Mouse (Mus musculus): ENCODE measurements around the gene Sgo1.
"Not testable (repeated sequence)": the region's sequence is repeated elsewhere in the genome, so short reads cannot be mapped to it uniquely, and the experiment has no call there.

Sgo1 gene

DNA sequence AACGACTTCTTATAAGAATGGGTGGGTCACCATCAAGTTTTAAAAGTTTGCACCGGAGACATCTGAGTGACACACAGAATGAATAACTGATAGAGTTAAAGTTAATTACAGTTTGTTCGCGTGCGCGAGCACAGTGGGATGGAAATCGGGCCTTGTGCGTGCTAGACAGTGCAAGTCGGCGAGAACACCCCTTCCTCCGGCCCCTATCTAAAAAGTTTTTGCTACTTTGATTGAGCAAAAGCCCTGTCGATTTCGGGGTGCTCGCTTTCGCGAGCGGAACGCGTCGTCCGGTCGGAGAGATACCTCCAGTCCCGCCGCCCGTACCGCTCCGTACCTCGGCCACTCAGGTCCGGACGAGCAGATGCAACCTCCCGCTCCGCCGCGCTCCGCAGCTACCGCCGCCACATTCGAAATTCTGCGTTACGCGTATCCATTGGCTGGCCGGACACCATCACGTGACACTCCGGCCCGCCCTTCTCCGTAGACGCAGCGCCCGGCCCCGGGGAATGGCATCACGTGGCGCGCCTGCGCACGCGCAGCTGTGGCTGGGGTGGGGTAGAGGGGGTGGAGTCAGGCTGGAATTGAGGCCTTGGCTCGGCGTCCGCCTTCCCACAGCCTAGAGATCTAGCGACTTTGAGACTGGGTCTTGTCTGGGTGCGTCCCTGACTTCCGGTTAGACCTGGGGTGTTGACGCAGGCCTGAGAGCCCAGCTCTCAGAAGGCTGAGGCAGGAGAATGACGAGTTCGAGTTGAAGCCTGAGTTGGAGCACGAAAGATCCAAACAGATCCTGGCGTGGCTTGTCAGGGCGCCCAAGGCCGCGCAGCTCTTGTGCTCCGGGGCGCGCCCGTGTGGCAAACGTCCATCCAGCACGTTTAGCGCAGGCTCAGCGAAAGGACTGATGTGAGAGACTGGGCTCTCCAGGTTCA lies at the start of gene Sgo1:
Gene Sgo1, minus strand, starts transcription at position 457 of the 926 bp plus-strand sequence.
- peak; percentile 98 for DNase-seq

DNA sequence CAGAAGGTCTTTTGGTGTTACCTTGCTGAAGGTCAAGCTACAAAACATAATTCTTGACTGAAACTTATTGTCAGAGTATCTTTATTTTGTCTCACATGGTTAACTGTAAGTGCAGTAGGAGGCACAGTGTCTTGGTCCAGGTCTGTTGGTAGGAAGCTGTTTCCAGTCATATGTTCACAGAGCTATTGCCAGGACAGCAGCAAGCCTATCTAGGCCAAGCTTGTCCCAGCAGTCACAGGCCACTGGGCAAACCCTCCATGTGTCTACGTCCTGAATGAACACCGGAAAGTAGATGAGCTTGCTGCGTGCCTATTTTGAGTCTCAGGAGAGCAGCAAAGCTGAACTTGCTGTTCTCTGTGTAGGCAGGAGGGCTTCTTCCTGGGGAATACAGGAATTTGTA lies 29.8 kb upstream of the Sgo1 start:
- not testable (repeated sequence) for DNase-seq

DNA sequence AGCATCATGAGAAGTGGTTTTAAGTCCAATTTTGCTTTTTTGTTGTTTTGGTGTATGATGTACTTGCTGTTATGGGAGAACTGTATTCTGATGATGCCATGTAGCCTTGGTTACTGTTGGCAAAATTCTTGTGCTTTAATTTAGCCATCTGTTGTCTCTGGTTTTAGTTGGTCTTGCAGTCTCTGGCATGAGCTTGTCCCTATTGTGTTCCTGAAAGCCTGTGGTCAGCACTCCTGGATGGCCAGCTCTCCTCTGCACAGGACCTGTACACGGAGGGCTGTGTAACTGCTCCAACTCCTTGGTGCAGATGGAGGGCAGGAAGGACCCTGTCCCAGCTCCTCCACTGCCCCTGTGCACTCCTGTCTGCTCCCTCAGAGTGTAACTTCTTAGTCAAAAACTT lies 29.3 kb upstream of the Sgo1 start:
- no peak for DNase-seq

DNA sequence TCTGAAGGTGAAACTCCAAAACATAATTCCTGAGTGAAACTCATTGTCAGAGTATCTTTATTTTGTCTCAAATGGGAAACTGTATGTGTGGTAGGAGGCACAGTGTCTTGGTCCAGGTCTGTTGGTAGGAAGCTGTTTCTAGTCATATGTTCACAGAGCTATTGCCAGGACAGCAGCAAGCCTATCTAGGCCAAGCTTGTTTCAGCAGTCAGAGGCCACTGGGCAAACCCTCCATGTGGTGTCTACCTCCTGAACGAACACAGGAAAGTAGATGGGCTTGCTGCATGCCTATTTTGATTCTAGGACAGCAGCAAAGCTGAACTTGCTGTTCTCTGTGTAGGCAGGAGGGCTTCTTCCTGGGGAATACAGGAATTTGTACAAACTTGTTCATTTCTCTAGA lies 26.0 kb upstream of the Sgo1 start:
- DNase-seq = not testable (repeated sequence)

DNA sequence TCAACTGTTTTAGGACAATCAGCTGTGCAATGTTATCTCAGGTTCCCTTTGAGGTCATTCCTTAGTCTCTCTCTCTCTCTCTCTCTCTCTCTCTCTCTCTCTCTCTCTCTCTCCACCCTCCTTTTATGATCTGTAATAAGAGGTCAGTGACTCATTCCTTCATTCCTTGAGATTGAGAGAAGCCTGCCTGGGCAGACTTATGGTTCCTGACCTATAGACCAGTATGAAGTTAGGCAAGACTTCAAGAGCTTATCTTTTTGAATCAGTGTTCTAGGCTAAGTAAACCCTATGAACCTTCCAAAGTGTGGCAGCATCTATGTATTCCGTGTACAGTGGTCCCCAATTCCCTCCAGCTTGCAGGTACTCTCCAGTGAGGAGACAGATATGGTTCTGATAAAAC lies 25.3 kb upstream of the Sgo1 start:
- DNase-seq = no peak

DNA sequence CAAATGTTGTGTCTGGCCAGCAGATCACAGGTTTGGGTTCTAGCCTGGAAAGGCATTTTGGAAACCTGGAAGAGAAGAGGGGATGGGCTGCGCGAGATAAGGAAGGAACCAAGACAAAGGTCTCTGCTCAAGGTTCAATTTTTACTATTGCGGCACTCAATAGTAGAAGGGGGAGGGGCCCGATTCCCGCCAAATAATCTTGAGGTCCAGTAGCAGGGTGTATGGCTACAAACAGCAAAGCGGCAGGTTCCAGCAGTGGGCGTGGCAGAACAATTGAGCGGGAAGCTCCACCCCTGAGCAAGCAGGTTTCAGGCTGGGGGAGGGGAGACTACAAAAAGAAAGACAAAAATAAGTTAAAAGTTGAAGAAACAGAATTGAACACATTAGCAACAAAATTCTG lies 8.4 kb upstream of the Sgo1 start:
- DNase-seq = not testable (repeated sequence)

DNA sequence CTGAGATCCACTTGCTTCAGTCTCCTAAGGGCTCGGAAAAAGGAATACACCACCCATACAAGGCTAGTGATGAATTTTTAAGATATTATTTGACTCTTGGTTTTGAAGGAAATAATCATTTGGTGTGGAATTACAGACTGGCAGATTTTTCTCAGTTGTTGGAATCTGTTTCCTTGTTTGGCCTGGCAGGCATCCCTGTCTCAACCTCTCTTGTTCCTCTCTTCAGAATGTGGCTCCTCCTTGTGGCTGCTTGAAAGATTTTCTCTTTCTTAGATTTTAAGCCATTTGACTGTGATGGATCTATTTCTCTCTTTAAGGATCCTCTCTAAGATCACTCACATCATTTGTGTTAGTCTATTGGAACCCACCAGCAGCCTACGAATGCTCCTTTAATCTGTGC lies 4.9 kb upstream of the Sgo1 start:
- peak; percentile 56 for DNase-seq

DNA sequence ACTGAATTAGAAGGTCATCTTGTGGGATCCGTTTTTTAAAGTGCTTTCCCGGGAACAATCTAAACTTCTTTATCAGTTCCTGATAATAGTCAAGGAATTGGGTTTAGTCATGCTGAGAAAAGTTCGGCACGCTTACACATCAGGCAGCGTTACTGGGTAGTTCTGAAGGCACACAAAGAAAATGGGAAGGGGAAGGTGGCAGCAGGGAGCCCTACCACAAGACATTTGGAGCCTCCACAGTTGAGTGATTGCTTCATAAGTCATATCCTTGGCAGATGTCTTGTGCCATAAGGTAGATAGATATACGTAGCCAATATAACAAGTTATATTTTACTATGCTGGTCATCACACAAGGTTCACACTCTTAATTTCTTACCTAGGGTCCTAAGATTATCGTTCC lies 813 bp upstream of the Sgo1 start:
- no peak for DNase-seq

DNA sequence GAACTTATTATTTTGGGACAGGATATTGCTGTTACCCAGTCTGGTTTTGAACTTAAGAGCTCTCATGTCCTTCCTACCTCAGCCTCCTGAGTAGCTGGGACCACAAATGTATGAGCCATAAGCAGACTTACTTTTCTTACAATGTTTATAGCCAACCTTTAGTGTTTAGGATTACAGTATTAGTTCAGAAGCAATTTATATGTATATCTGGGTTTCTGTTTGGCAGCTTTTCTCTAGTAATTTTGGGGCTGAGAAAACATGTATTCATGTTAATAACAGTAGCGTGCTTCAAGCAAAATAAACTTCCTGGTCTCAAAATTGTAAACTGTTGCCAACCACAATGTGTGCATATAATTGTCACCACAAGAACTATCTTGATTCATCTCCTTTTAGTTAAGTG lies 812 bp downstream of the Sgo1 start:
- no peak for DNase-seq

DNA sequence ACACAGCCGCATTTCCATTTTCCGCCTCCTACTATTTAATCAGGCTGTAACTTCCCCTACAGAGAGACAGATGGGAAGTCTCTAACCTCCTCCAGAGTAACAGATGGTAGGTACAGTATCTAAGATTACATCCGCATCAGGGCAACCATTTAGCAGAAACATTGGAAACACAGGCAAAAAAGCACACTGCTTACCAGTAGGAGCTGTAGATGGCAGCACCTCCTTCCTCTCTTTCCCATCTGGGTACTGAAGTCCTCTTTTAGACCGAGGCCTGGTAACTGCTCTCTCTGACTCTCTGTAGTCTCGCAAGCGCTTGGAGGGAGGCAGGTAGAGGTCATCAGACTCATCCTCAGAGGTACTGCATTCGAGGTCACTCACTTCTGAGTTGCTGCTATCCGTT lies 10.4 kb downstream of the Sgo1 start:
- DNase-seq = peak; percentile 44

DNA sequence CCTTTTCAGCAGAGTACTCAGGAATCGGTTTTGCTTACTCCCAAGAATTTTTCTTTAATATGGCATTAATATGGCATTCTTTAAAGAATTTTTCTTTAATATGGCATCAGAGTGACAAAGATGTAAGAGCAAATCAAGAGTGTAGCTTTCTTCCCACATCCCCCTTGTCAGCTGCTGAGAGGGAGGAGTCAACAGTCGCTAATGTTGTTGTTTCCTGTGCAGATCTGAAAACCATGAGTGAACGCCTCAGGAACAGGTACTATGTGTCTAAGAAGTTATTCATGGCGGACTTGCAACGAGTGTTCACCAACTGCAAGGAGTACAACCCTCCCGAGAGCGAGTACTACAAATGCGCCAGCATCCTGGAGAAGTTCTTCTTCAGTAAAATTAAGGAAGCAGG lies 18.7 kb downstream of the Sgo1 start:
- no peak for DNase-seq

DNA sequence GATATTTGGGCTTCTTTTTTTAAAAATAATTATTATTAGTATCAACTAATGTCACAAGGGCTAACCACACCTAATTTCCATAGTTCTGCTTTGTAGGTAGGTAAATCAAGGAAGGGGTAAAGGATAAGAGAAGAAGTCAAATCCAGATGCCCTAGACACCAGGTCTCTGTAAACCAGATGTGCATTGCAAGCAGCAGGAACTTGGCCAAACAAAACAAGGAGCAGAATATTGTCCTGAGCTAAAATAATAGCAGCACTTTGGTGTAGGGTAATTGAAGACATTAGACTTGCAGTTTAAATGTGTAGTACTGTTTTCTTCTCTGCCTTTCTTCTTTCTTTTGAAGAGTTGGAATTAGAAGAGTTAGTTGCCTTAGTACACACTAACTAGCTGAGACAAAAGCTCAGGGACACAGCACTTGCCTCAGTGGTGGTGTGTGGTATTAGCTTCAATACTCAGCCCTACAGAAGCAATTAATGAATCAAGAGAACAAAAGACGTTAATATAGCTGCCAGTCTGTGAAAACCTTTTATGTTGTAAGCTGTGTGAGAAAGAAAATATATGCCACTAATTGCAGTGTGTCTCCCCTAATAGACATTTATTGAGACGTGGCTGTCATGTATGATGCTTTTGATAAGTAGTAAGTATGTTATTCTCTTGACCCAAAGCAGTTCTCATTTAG lies 24.3 kb downstream of the Sgo1 start:
- no peak for DNase-seq

DNA sequence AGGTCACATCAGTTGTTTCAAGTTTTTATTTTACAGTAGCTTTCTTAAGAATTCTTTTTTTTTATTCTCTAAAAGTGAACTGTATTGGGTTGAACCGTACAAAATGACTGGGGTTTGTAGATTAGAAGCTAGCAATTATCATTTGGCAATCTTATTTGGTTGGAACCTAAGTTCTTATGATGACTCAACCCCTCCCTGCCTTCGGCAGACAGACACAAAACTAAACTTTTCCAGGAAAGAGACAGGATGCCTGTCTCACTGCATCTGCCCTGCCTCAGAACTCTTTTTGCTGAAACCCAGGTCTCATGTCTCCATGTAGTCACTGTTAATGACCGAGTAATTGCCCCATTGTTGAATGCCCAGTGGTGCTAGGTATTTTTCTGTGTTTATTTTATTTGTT lies 24.9 kb downstream of the Sgo1 start:
- DNase-seq = no peak

DNA sequence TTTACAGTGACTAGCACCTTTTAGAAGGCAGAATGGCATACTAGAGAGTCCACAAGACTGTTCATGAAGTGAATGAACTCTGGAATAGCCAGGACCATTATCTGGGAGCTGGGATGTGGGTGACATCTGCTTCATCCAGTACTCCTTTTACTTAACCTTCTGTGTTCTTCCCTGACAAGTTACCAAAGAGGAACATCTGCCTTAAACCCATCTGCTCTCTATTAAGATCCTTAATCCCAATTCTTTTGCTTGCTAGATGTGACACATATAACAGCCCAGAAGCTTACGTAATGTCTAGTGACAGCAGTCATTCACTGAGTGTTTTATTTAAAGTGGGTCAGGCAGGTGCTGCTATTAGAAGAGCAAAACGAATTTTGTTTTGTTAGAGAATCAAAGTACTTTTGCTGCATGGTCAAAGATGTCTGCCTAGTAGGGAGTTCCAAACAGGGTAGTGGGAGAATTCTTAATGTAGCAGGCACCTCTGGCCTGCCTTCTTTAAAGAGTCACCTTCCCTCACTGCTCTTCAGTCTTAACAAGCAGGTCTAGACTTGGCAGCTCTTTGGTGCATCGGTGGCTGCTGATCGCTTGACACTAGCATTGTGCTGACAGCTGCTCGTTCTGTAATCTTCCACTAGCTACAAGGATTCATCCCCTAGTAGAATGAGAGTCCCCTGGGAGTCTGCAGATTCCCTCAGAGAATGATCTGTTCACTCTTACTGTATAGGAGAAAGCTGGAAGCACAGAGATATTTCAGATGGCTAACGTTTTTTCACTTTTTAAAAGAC lies 27.9 kb downstream of the Sgo1 start:
- DNase-seq = no peak

DNA sequence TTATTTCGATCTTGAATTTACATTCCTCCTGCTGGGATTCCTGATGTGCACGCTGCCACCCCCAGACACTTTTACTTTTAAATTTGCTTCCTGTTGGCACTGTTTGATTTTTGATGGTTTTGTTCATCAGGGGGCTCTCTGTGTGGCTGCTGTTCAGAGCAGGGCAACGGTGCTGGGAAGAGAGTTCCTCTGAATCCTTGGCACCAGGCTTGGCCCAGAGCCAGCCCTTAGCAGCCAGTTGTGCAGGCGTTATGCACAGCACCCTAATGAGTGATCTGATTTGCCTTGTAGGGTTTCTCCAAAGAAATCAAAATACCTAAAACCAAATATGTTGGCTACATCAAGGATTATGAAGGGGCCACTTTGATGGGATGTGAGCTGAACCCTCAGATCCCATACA lies 29.4 kb downstream of the Sgo1 start:
- peak; percentile 10 for DNase-seq

DNA sequence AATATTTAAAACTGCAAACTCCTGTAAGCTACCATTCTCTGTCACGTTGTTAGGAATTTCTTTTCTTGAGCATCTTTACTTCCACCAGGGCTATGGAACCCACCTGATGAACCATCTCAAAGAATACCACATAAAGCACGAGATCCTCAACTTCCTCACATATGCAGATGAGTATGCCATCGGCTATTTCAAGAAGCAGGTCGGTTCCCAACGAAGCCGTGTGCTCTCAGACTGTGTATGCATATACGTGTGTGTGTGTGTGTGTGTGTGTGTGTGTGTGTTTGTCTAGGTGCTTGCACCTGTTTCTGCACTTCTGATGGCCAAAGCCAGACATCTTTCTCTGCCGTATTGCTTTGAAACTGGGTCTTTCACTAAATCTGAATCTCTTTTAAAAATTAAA lies 29.9 kb downstream of the Sgo1 start:
- no peak for DNase-seq

DNA sequence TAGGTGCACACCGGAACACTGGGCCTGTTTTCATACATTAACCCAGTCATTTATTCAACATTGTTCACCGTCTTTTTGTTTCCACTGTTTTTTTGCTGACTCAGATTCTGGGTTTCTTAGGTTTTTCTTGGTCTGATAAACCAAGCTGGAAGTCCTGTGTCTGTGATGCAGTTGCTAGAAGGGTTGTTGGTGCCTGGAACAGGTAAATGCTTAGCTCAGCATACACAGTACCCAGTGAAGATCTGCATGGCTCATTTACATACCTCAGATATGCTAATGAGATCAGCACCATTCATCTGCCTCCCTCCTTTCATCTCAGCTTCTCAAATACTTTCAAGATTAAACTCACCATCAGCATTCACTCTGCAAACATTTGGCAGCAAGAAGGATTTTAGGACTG lies 30.5 kb downstream of the Sgo1 start:
- DNase-seq = no peak

DNA sequence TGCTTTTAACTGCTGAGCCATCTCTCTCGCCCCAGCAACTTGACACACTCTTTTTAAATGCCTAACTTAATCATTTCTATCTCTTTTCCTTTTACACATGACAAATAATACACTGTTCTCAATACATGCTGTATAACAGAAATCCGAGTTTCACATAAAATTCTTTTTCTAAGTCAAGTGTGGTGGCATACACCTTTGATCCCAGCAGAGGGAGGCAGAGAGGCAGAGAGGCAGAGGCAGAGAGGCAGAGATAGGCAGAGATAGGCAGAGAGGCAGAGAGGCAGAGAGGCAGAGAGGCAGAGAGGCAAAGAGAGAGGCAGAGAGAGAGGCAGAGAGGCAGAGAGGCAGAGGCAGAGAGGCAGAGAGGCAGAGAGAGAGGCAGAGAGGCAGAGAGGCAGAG lies 31.7 kb downstream of the Sgo1 start:
- DNase-seq = not testable (repeated sequence)

DNA sequence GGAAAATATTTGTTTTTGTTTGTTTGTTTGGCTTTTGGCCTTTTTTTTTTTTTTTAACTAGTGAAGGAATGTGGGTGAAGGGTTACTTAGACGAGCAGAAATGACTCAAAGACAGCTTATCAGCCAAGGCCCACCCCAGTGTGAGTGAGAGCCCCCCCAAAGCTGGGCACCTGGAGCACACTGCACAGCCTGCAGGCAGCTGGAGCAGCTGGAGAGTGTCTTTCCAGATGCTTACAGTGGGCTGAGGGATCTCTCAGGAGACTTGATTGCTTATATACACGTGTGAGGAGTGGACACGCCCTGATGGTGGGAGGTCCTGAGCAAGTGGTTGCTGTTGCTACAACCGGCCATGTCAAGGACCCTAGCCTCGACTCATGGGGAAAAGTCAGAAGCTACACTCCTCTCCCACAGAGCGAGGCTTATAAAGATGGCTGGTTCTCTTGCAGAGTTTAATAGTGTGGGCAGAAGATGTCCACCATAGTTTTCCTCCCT lies 32.7 kb downstream of the Sgo1 start:
- DNase-seq = no peak

DNA sequence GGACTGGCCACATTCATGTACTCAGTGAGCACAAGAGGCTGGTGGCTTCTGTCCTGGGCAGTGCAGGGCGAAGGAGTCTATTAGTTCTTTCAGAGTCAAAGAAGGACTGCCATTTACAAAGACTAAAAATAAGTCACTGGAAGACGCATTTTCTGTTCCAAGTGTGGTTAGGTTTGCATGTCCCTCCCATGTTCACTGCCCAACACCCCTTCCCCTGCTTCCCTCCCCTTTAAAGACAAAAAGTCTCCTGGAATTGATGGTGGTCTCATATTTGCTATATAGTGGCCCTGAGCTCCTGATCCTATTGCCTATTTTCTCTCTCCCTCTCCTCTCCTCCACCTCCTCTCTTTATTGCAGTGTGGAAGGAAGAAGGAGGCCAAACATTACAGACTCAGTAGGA lies 33.2 kb downstream of the Sgo1 start:
- no peak for DNase-seq

DNA sequence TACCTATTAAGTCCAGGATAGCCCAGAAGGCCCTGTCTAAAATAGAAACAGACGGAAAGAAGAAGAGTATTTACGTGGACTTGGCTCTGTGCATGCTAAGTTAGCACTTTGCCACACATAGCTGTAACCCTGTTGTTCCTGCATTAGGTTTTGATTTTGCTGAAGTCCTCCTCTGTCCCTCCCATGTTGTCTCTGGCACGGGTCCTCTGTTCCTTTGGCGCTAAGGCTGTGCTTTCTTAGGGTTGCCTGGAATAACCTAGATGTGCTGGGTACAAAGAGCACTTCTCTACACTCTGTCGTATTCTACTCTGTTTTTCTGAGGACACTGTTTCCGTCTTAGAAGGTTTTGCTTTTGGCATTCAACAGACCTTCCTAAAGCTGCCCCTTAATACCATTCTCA lies 34.1 kb downstream of the Sgo1 start:
- peak; percentile 21 for DNase-seq

DNA sequence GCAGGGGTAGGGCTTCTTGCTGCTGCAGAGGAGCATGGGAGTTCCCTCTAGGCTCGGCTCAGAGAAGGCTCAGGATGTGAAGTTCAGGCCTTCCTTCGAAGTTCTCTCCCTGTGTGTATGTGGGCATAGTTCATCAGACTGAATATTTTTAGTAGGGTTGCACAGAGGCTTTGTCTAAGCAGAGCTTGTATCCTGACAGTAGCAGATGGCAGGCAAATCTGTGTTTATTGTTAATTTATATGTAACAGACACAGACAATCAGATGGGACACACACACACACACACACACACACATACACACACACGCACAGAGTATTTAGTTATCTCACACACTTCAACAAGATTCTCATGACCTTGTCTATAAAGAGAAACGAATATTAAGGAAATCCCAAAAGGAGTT lies 34.5 kb downstream of the Sgo1 start:
- DNase-seq = no peak

DNA sequence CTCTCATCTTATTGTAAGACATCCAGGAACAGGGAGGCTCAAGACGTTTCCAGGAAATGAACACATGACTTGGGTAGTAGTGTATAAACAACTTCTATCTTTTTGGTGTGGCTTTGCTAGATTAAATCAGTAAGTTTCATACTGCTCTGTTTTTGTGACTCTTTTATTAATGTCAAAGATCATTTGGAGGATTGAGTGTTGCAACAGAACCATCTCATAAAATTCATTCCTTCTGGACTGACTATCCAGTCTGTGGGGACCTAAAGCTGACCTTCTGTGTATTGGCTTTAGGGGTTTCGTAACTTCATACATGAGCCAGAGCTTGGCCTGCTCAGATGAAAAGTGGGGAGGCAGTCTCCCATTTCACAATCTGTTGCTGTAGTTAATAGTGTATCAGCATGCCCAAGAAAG lies 38.9 kb downstream of the Sgo1 start:
- DNase-seq = peak; percentile 18
